Mouse (Mus musculus): Measurements from ENCODE around the gene Igfbpl1.

Igfbpl1 gene

DNA sequence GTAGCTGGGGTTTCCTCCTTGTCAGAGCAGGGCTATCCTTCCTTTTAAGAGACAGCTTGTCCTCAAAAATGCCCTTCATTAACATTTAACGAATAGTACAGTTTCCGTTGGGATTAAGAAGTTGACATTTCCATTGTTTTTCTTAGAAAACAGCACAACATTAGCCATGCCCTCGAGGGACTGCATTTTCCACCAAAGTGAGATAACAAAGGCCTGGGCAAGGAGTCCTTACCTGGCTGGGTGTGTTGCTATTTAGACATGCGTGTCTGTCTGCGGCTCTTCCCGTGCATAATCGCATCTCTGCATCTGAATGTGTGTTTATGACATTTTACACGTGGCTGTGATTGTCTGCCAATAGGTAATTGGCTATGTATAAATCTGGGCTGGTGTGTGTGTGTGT, 55.5 kb downstream of the Igfbpl1 start:
- no peak for DNase-seq (ENCODE audit: low spot score)

DNA sequence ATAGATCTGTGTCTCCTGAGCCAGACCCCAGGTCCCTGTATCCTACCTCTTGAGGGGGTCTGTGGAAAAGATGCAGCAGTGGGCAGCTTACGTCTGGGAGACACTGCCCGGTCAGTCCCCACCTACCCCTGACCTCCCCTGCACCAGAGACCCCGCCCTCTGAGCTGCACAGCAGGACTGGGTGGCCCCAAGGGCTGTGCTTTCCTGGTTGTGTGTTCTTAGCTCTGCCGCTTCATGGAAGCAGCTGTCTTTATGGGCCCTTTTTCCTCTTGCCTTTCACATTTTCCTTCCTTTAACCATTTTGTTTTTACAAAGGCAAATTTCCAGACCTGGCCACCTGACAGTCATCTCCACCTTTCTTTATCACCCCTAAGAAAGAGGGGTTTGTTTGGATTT, 56.1 kb downstream of the Igfbpl1 start:
- no peak for DNase-seq (ENCODE audit: low spot score)

DNA sequence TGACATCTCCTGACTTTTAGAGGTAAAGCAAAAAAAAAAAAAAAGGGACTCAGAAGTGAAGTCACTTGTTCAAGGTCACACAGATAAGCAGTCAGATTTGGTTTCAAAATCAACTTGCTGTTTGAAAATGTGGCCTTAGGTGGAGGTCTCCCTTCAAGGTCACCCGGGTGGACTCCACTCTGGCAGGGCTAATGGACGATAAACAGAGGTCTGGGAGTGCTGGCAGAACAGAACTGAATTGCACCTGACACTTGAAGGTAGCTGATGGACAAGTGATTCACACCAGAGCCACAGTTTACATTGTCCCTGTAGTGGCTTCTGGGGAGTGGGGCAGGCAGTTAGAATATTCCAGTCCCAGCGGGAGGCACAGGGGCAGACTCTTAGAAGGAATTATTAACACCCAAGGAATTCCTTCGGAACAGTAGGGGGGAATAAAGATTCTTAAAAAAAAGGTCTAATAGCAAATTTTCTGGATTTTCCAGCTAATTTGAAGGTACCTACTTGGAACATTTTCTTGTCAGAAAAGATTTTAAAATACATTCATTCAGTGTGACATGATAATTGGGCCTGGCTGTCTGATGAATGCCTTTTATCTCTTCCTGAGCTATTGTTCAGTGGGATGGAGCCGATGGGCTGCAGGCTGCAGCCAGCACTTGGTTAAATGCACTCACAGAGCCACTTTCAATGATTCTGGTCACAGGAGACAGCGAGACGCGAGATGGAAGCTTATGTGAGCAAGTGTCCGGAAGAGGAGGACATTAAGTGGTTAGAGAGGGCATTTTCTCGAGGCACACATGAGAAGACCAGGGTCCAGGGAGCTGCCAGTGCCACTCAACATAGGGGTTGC, 56.7 kb downstream of the Igfbpl1 start:
- DNase-seq (ENCODE audit: low spot score), result no peak

DNA sequence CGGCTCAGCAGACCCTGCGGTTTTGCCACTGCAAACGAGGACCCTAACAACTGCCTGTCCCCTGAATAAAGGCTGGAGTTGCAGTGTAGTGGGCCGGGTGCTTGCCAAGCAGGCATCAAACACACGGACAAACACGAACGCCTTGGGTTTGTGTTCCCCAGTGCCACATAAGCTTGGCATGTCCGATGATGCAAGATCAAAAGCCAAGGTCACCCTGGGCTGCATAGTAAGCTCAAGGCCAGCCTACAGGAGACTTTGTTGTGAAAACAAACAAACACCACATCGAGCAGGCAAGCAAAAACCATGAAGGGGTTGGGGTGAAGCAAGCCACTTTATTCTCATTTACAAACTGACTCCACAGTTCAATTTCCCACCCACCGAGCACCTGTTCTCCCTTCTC, 57.6 kb downstream of the Igfbpl1 start:
- DNase-seq (ENCODE audit: low spot score), result no peak

DNA sequence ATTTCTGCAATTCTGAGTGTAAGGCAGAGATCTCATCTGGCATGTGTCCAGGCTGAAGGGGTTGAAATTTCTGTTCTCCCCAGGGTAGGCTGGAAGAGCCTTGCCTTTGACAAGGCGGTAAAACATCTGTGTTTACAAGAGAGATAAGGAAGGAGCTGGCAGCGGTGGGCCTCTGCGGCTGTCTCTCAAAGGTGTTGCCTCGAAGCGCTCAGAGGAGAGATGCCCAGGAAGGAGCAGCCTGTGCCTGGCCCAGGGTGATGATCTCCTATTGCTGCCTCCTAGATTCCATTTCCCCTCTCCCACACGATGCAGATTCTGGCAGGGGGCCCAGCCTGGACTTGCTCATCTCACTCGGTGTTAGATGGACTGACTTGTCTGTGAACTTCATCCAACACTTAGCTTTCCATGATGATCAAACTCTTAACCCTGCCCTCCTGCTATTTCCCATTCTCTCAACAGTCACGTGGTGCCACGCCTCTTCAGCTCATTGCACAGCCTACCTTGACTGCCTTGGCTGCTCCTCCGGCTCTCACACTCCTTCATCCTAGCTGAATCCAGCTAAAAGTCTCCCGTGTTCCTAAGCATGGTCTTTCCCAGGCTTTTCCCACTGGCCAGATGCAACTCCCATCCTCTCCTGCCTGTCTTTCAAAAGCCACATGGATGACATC, 58.7 kb downstream of the Igfbpl1 start:
- DNase-seq (ENCODE audit: low spot score), result peak; percentile 55

DNA sequence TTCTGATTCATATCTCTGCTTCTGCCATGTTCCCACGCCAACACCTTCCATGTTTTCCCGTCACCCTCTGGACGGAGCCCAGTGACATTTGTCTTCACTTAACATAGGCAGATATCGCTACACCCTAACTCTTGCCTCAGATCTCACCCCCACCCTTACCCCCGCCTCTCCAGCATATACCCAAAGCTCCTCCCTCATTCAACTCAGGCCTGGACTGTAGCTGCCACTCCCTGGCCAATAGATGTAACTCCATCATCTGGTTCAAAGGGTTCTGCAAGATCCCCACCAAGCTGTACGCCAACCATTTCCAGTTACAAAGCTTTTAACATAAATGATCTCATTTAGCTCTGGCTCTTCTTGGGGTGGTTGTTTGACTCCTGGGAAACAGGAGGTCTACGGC, 59.9 kb downstream of the Igfbpl1 start:
- no peak for DNase-seq (ENCODE audit: low spot score)

DNA sequence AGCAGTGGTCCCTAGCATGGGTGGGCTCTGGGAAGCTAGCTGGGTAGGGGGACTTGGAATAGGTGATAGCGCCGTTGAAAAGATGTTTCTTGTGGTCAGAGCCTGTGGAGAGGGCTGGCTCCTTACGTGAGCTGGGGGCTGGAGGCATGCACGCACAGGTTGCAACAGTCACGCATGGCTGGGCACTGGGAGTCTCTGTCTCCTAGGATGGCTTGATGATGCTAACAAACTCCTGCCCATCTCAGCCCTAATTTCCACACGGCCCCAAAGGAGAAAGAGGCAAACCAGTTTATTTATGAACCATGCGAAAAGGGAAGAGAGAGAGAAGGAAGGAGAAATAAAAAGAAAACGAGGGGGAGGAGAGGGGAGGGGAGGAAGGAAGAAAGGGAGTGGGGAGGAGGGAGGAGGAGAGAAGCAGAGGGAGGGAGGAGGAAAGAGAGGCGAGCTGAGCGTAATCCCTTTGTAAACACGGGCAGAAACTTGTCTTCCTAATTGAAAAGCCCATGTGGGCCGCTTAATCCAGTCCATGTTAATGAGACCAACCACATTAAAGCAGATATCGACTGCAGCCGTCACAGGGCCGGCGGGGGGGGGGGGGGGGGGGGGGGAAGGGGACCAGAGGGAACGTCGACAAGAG, 61.0 kb downstream of the Igfbpl1 start:
- no peak for DNase-seq (ENCODE audit: low spot score)

DNA sequence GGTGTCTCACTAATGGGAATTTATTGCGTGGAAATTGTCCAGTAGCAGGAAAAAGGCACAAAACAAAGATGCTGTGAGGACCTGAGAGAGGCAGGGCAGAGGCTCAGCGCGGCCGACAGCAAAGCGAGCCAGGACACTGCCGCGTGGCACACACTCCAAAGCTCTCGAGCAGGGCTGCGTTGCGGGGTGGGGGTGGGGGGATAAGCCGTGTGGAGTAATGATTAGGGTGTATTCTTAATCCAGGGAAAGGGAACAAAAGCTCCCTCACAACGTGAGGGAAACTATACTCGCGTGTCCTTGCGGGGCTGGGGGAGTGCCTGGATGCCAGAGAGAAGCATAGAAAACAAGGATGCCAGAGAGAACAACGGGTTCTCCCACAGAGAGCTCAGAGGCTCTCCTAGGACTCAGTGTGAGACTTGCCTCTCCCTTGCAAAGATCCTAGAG, 61.6 kb downstream of the Igfbpl1 start:
- DNase-seq (ENCODE audit: low spot score), result no peak

DNA sequence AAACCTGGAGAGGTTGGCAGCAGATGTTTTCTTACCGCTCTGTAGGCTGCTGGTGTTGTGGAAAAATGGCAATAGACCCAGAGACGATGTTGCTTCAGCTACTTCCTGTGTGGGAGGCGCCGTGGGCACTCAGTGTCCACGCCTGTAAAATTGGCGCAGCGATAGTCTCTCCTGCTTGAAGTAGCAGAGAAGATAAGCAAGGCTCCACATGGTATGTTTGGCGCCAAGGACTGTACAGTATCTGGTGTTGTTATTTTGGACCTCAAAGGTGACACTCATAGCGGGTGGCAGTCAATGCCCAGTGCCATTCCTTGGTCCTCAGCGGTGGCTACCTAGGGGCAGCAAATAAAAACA, 62.6 kb downstream of the Igfbpl1 start:
- DNase-seq (ENCODE audit: low spot score), result no peak

DNA sequence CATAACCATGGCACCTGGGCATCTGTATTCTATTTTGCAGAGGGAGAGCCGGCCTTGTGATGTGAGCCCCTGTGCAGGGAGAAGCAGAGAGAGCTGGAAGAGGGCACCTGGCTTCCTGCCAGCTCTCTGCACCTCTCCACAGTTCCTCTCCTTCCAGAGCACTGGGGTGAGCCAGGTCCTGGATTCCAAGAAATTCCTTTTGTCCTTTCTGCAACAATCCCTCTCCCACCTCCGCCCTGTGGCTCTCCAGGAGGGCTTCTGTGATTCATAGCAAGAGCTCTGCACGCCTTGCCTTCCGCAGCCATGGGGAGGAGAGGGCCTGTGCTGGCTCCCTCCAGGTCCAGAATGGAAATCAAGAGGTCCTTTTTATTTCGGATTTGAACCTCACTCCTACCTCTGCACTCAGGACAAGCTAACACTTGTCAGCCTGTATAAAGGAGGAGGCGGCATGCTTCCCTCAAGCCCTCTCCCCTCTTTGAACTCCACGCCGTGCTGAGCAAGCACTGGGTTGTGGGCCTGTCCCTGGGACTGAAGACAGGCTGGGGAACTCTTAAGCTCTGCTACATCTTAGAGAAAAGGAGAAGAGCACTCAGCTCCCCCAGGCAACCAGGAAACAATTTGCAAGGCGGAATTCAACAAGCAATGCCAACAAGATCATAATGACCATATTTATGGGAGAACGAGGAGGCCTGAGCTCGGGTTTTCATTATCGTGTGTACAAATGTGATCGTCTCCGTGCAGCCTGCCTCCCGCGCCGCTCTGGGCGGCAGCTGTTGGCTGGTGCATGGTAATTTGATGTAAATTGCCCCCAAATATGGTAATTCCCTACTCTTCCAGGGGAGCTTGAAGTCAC, 63.2 kb downstream of the Igfbpl1 start:
- DNase-seq (ENCODE audit: low spot score), result no peak

DNA sequence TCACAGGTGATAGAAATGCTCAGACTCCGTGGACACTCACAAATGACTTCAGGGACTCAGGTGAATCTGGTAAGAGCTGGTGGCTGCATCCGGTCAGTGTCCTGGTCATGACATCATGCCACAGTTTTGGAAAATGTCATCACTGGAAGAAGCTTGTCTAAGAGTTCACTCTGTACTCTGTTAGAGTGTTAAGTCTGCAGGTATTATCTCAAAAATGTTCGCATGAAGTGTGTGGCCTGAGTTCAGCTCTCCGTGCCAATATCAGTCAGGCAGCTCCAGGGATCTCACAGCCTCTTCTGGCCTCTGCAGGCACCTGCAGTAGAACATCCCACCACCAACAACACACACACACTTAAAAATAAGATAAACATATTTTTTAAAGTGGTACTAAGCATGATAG, 64.1 kb downstream of the Igfbpl1 start:
- no peak for DNase-seq (ENCODE audit: low spot score)
